Mouse (Mus musculus) testis, adult 2 months (tissue): ENCODE measurements around the gene Coasy. TPM values are rescaled to one million over a fixed set of nuclear protein-coding genes. Genes with fewer than 3 reads are reported as not detected.
A peak's percentile ranks its signal among the peaks of the same experiment; 100 is the strongest.

Experiments used
- H3K27ac ChIP-seq: fragments of 200-500 bp; 2 replicates; pipeline ENCODE4 v1.5.1; 2012; ENCODE audit warnings: low read depth, low read length; ENCODE audit not compliant: control insufficient read depth, insufficient read depth
- H3K27me3 ChIP-seq: fragments of 200-500 bp; 2 replicates; pipeline ENCODE4 v1.6.1; 2012; ENCODE audit warnings: mild to moderate bottlenecking, low read length, moderate library complexity; ENCODE audit not compliant: control insufficient read depth, insufficient read depth
- H3K36me3 ChIP-seq: fragments of 200-500 bp; 2 replicates; pipeline ENCODE4 v1.6.1; 2012; ENCODE audit warnings: mild to moderate bottlenecking, low read length; ENCODE audit not compliant: control insufficient read depth, insufficient read depth
- H3K4me1 ChIP-seq: fragments of 200-500 bp; 2 replicates; pipeline ENCODE4 v1.6.1; 2012; ENCODE audit warnings: low read length; ENCODE audit not compliant: control insufficient read depth, insufficient read depth
- H3K4me3 ChIP-seq: fragments of 200-500 bp; 2 replicates; pipeline ENCODE4 v1.5.1; 2012; ENCODE audit warnings: low read depth, mild to moderate bottlenecking, low read length, moderate library complexity, mixed read lengths; ENCODE audit not compliant: control insufficient read depth
- CTCF ChIP-seq: fragments of 200-500 bp; IDR thresholded peaks from 2 replicates; pipeline ENCODE4 v1.5.1; 2012; ENCODE audit warnings: low read depth, mild to moderate bottlenecking, inconsistent platforms, low read length, moderate library complexity; ENCODE audit not compliant: control insufficient read depth, insufficient read depth, insufficient replicate concordance
- POLR2A ChIP-seq: fragments of 200-500 bp; IDR thresholded peaks from 2 replicates; pipeline ENCODE4 v1.6.1; 2012; ENCODE audit warnings: low read depth, mild to moderate bottlenecking, inconsistent platforms, low read length, moderate library complexity; ENCODE audit not compliant: control insufficient read depth
- polyA plus RNA-seq: library from polyadenylated mRNA; depleted of rRNA; stranded (reverse); fragments of >200 nt; gene quantifications from 2 replicates; pipeline ENCODE4 v1.2.3, GENCODE M21; 2012

Gene Coasy
- polyA plus RNA-seq, 1 experiment, result 21.0 TPM

DNA sequence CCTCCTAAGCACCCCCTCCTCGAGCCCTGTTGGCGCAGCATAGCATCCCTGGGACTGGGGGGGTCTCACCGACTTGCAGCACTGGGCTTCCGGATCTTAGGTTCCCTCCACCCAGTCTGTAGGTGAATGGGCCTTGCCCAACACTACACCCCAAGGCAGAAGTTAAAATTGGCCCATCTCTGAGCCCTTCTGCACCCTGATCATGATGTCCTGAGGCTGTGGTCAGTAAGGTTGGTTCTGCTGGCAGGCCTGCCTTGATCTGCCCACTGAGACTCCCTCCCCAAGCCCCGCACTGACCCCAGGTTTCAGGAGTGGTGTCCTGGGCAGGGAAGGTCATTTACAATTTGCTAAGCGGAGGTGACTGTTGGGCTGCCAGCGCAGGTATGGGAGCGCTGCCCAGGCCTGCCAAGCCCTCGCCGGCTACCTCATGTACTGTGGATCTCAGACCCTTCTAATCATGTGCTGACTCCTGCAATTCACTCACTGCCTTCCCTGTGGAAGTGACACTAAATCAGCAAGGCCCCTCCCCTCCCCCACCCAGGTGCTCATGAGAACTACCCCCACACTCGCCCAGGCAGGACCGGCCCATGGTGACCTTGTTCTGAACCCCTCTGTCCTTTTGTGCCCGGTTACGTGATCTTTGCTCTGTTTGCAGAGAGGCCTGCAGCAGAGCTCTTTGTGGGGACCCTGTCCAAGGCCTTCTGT lies 19.2 kb upstream of the Coasy start:
- Histone ChIP-seq H3K4me3 (no peak overlapping the region), H3K36me3 (no peaks in the 10 kb centered on the region), H3K27ac (peak overlapping the region; percentile 76), H3K4me1 (peaks cover 21% of the 10 kb centered on the region), H3K27me3 (no peaks in the 10 kb centered on the region)
- no peak for TF ChIP-seq CTCF
- no peak for TF ChIP-seq POLR2A

DNA sequence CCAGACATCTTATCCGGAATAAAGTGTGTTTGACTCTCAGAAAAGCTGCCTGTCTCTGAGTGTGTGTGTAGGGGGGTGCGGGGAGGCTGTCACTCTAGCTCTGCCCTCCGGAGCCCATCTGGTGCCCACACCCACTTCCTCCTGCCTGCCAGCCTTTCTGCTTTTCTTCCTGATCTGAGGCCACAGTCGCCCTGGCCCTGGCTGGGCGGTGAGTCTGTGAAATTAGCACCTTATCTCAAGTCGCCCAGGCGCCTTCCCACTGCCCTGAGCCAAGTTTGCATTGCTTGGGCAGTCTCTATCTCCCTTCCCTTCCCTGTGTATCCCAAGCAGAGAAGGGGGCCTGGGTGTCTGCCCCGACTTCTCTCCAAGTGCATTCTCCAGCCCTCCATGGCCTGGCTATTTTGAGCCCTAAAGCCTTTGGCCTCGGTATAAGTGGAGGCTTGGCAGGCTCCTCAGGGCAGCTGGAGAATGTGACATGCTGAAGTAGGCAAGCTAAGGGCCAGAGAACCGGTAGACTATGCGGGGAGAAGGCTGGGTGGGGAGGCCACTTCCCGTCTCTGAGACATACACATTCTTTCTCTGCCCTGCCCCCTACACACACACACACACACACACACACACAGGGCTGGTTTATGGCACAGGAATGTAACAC lies 18.6 kb upstream of the Coasy start:
- Histone ChIP-seq H3K27ac (peak overlapping the region; percentile 76), H3K36me3 (no peaks in the 10 kb centered on the region), H3K27me3 (no peaks in the 10 kb centered on the region), H3K4me1 (peaks cover 17% of the 10 kb centered on the region), H3K4me3 (no peak overlapping the region)
- no peak for TF ChIP-seq POLR2A
- no peak for TF ChIP-seq CTCF

DNA sequence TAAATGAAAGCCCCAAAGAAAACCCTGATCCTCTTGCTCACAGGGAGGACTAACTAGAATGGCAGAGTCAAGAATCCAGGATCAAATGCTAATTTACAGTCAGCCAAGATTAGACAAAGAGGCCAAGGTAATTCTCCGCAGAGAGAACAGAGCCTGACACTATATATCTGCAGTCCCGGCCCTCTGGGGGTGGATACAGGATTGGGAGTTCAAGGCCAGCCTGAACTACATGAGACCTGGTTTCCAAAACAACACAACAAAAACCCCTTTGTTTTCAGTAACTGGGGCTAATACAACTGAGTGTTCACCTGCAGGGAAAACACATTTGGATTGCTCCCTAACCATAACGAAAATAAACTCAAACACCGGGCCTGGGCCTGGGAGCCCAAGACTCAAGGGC lies 17.9 kb upstream of the Coasy start:
- peak overlapping the region; percentile 76 for H3K27ac ChIP-seq
- no peak for TF ChIP-seq CTCF
- H3K36me3 ChIP-seq, result no peaks in the 10 kb centered on the region
- no peaks in the 10 kb centered on the region for H3K27me3 ChIP-seq
- H3K4me1 ChIP-seq, result peaks cover 16% of the 10 kb centered on the region
- no peak overlapping the region for H3K4me3 ChIP-seq

DNA sequence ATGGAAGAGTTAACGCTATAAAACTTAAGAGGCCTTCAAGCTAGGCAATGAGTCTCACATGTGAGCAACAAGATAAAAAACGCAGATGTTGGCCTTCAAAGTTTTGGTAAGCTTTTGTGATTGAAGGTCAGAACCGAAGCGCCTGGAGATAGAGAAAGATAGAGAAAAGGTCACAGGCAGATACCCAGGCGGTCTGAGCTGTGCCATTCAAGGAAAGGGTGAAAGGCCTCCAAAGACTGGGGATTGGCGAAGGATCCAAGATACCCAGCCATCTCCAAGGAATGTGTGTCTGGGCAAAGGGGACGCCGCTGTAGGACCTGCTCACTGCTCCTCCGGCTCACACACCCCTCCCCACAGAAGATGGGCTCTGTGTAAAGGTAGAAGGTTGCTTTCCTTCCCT lies 17.4 kb upstream of the Coasy start:
- H3K4me3 ChIP-seq, result no peak overlapping the region

DNA sequence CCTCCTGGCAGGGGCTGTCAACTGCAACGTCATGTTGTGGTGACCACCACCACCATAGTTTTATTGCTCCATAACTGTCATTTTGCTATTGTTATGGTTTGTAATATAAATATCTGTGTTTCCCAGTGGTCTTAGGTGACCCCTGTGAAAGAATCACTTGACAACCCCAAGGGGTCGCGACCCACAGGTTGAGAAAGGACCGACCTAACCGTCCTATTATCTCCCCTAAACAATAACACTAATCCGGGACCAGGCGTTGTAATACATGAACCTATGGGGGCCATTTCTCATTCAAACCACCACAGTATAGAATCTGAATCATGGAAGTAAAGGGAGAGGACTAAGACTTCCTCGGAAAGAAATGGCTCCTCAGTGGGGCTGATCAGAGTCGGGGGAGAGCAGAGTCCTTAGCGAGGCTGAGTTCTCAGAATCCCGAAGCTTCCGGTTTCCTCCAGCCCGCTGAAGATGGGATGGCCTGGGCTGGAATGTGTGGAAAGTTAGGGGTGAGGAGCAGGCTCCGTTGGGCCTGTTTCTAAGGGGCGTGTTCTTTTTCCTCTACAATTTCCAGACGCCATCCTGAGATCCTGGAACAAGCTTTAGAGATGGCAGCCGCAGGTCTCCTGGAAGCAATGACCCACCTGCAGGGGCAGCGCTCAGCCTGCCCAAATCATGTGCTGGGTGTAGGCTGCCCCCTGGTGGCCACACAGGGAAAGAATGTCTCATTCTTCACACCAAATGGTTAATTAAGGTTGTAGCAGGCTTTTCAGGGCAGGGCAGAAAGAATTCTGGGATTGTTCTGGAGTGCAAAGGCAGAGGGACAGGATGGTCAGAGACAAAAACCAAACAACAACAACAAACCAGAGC lies 15.6 kb upstream of the Coasy start:
- TF ChIP-seq POLR2A, result peak; percentile 45; the same call in 1 of the 2 replicates
- TF ChIP-seq CTCF, result peak; percentile 94
- H3K27ac ChIP-seq, result peak overlapping the region; percentile 40
- H3K4me3 ChIP-seq, result peak overlapping the region; percentile 65
- H3K36me3 ChIP-seq, result no peaks in the 10 kb centered on the region
- H3K4me1 ChIP-seq, result peaks cover 22% of the 10 kb centered on the region
- no peaks in the 10 kb centered on the region for H3K27me3 ChIP-seq

More for the DNA sequence above, 17.4 kb upstream of the Coasy start:
- H3K27me3 ChIP-seq, result no peaks in the 10 kb centered on the region
- peaks cover 14% of the 10 kb centered on the region for H3K4me1 ChIP-seq
- H3K36me3 ChIP-seq, result no peaks in the 10 kb centered on the region
- H3K27ac ChIP-seq, result peak overlapping the region; percentile 82
- no peak for TF ChIP-seq POLR2A
- TF ChIP-seq CTCF, result no peak

DNA sequence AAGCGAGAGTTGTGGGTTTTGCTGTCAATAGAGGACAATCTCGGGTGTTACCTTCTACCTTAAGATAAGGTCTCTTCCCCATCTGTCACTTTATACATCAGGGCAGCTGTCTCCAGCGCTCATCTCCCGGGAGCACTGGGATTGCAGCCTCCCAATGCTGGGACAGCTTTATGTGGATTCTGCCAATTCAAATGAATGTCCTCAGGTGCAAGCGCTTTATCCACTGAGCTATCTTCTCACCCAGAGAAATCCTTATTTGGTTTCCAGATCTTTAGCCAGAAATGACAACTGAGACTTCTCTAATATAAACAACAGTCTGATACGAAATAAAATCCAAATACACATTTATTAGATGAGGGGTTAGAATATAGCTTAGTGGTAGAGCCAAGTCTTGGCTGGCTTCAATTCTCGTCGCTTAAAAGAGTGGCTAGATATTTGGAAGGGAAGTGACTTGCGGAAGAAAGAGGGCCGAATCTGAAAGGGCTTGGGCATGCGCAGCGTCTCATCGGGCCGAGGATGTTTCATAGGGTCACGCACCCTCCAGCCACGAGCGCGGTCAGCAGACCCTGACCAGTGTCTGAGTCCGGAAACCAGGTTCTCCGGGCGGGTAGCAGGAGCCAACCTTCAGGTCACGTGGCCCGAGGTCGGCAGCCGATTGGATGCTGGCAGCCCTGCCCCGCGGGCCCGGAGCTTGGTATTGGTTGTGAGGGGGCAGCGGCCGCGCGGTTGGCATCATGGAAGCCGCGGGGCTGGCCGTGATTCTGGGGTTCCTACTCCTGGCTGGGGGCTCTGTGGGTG lies 12.8 kb upstream of the Coasy start, which contains the start of gene Naglu:
TSS of gene Naglu (plus strand) at position 622 of the 798 bp plus-strand sequence.
- Histone ChIP-seq H3K4me3 (peak within 1 kb of the TSS; percentile 92), H3K4me1 (peaks cover 18% of the 10 kb centered on the region), H3K36me3 (no peaks in the 10 kb centered on the region), H3K27me3 (no peaks in the 10 kb centered on the region), H3K27ac (peak within 1 kb of the TSS; percentile 72)
- TF ChIP-seq CTCF, result no peak
- TF ChIP-seq POLR2A, result peak; percentile 62
